Mouse (Mus musculus) liver, embryonic 11.5 days (tissue): ENCODE measurements around the gene Kcnj6. TPM values are rescaled to one million over a fixed set of nuclear protein-coding genes. Genes with fewer than 3 reads are reported as not detected.

Source experiments
- microRNA-seq: library from miRNA; unstranded; fragments of <30 nt; microRNA quantifications from one replicate; pipeline ENCODE4, GENCODE M21; 2017; ENCODE audit warnings: borderline number of aligned reads
- polyA plus RNA-seq: library from polyadenylated mRNA; unstranded; fragments of >200 nt; fragmentation: Nextera tagmentation; extraction: Ambion mirVana; gene quantifications from 2 replicates; pipeline ENCODE4 v1.2.1, GENCODE M21; 2014

The Kcnj6 gene
- polyA plus RNA-seq, 1 experiment from 2014 or later = not detected

Small RNAs within 50 kb of the gene (microRNA-seq; reads per million reads assigned to microRNA genes)
- not detected for gene Gm22745
